ENCODE assay signal across 22 mouse cellular contexts in genomic region chr12:27597322-27597721, GRCm38 (mm10).
A peak's percentile ranks its signal among the peaks of the same experiment; 100 is the strongest.
DNase-seq lines count a peak whose midpoint lies in the region; ATAC-seq lines count a peak whose summit lies in the region.
"Had no signal": no experiment of that assay in that cellular context is flagged by ENCODE, and none has a peak within 500 bp of the region (broad histone marks: within the 10 kb centered on the region; RNA-seq: fewer than 3 reads in every experiment).

No protein-coding gene starts in this region.

- ATAC-seq in midbrain, embryonic 11.5 days (ENCODE audit: low FRiP score), result no peak
- ATAC-seq in forebrain, embryonic 13.5 days, result no peak
- no peak for ATAC-seq in midbrain, embryonic 14.5 days (ENCODE audit: low FRiP score, low TSS enrichment)
- ATAC-seq: intestine, embryonic 15.5 days; liver, embryonic 12.5 days had no signal

- H3K4me3 ChIP-seq in midbrain, embryonic 10.5 days, result no peak overlapping the region
- no peak overlapping the region for H3K4me3 ChIP-seq in midbrain, embryonic 11.5 days (ENCODE audit: low read depth, low read length)
- no peak overlapping the region for H3K4me3 ChIP-seq in embryonic facial prominence, embryonic 10.5 days
- H3K4me3 ChIP-seq in forebrain, embryonic 13.5 days, result no peak overlapping the region
- H3K4me3 ChIP-seq in midbrain, embryonic 14.5 days (replicated peaks; ENCODE audit: low read depth, low read length), result no peak overlapping the region
- H3K4me3 ChIP-seq: gastrocnemius, adult 2 months; hindbrain, embryonic 15.5 days; intestine, embryonic 15.5 days; limb, embryonic 13.5 days; liver, embryonic 12.5 days had no signal

- H3K36me3 ChIP-seq in midbrain, embryonic 10.5 days, result no peaks in the 10 kb centered on the region
- H3K36me3 ChIP-seq in midbrain, embryonic 11.5 days (ENCODE audit: control insufficient read depth, insufficient read depth, low read length), result no peaks in the 10 kb centered on the region
- H3K36me3 ChIP-seq in embryonic facial prominence, embryonic 10.5 days (replicated peaks), result no peaks in the 10 kb centered on the region
- H3K36me3 ChIP-seq in forebrain, embryonic 13.5 days (ENCODE audit: poor library complexity, severe bottlenecking), result no peaks in the 10 kb centered on the region
- no peaks in the 10 kb centered on the region for H3K36me3 ChIP-seq in midbrain, embryonic 14.5 days (ENCODE audit: control insufficient read depth, insufficient read depth, low read length)
- H3K36me3 ChIP-seq: G1E; hindbrain, embryonic 15.5 days; intestine, embryonic 15.5 days; limb, embryonic 13.5 days; liver, embryonic 12.5 days had no signal

- H3K4me1 ChIP-seq in midbrain, embryonic 10.5 days, result peaks cover 30% of the 10 kb centered on the region
- peaks cover 2% of the 10 kb centered on the region; the same call in 1 of the 2 replicates for H3K4me1 ChIP-seq in midbrain, embryonic 11.5 days (ENCODE audit: control insufficient read depth, insufficient read depth, low read length)
- peaks cover 30% of the 10 kb centered on the region for H3K4me1 ChIP-seq in embryonic facial prominence, embryonic 10.5 days
- peaks cover 28% of the 10 kb centered on the region for H3K4me1 ChIP-seq in forebrain, embryonic 13.5 days
- H3K4me1 ChIP-seq in midbrain, embryonic 14.5 days (ENCODE audit: control insufficient read depth, insufficient read depth, low read length), result no peaks in the 10 kb centered on the region
- H3K4me1 ChIP-seq: intestine, embryonic 15.5 days; liver, embryonic 12.5 days had no signal

- H3K4me2 ChIP-seq in midbrain, embryonic 11.5 days, result no peak overlapping the region
- H3K4me2 ChIP-seq in forebrain, embryonic 13.5 days, result peak overlapping the region; percentile 21; the same call in 1 of the 2 replicates
- H3K4me2 ChIP-seq in midbrain, embryonic 14.5 days (ENCODE audit: low read length), result no peak overlapping the region
- H3K4me2 ChIP-seq: hindbrain, embryonic 15.5 days; intestine, embryonic 15.5 days; limb, embryonic 13.5 days; liver, embryonic 12.5 days had no signal

- H3K9ac ChIP-seq in midbrain, embryonic 11.5 days (ENCODE audit: low read length), result no peak overlapping the region
- peak overlapping the region; percentile 23 for H3K9ac ChIP-seq in forebrain, embryonic 13.5 days
- no peak overlapping the region for H3K9ac ChIP-seq in midbrain, embryonic 14.5 days (replicated peaks; ENCODE audit: low read length)
- H3K9ac ChIP-seq: hindbrain, embryonic 15.5 days; intestine, embryonic 15.5 days; limb, embryonic 13.5 days; liver, embryonic 12.5 days had no signal

- no peak for DNase-seq in midbrain, embryonic 10.5 days (ENCODE audit: low spot score)
- no peak for DNase-seq in midbrain, embryonic 11.5 days (ENCODE audit: low spot score, missing footprints)
- no peak for DNase-seq in embryonic facial prominence, embryonic 10.5 days (ENCODE audit: low spot score)
- DNase-seq in midbrain, embryonic 14.5 days, result no peak
- DNase-seq in thymus, postnatal 14 days, result no peak
- DNase-seq in kidney, adult 18-20 months, result no peak
- DNase-seq: adrenal gland, adult 2 months; B cell, adult 2 months; cerebellum, adult 18-20 months; gastrocnemius, adult 2 months; kidney, adult 9 months; kidney, postnatal 25 days; lung, adult 18-20 months; lung, postnatal 10 days; thymus, postnatal 36 days had no signal

- peak overlapping the region; percentile 52 for H3K27ac ChIP-seq in midbrain, embryonic 10.5 days (replicated peaks)
- H3K27ac ChIP-seq in midbrain, embryonic 11.5 days (ENCODE audit: low read depth, low read length), result no peak overlapping the region
- H3K27ac ChIP-seq in embryonic facial prominence, embryonic 10.5 days (replicated peaks), result peak overlapping the region; percentile 75
- peak overlapping the region; percentile 80 for H3K27ac ChIP-seq in forebrain, embryonic 13.5 days
- H3K27ac ChIP-seq in midbrain, embryonic 14.5 days (replicated peaks; ENCODE audit: low read depth, low read length), result peak overlapping the region; percentile 26; the same call in 1 of the 2 replicates
- H3K27ac ChIP-seq: gastrocnemius, adult 2 months; hindbrain, embryonic 15.5 days; intestine, embryonic 15.5 days; limb, embryonic 13.5 days; liver, embryonic 12.5 days had no signal

- H3K9me3 ChIP-seq in midbrain, embryonic 10.5 days (replicated peaks), result no peaks in the 10 kb centered on the region
- H3K9me3 ChIP-seq in midbrain, embryonic 11.5 days (ENCODE audit: control insufficient read depth, low read length), result no peaks in the 10 kb centered on the region
- H3K9me3 ChIP-seq in embryonic facial prominence, embryonic 10.5 days, result no peaks in the 10 kb centered on the region
- no peaks in the 10 kb centered on the region for H3K9me3 ChIP-seq in forebrain, embryonic 13.5 days (replicated peaks)
- H3K9me3 ChIP-seq in midbrain, embryonic 14.5 days (ENCODE audit: control insufficient read depth, low read length), result no peaks in the 10 kb centered on the region
- H3K9me3 ChIP-seq: hindbrain, embryonic 15.5 days; intestine, embryonic 15.5 days; limb, embryonic 13.5 days; liver, embryonic 12.5 days had no signal

- H3K27me3 ChIP-seq in midbrain, embryonic 10.5 days (ENCODE audit: low read depth, poor library complexity, severe bottlenecking), result no peaks in the 10 kb centered on the region
- H3K27me3 ChIP-seq in midbrain, embryonic 11.5 days (ENCODE audit: control insufficient read depth, insufficient read depth, low read length), result no peaks in the 10 kb centered on the region
- no peaks in the 10 kb centered on the region for H3K27me3 ChIP-seq in embryonic facial prominence, embryonic 10.5 days (replicated peaks; ENCODE audit: low read depth, poor library complexity, severe bottlenecking)
- no peaks in the 10 kb centered on the region for H3K27me3 ChIP-seq in forebrain, embryonic 13.5 days
- H3K27me3 ChIP-seq in midbrain, embryonic 14.5 days (ENCODE audit: control insufficient read depth, insufficient read depth, low read length), result no peaks in the 10 kb centered on the region
- H3K27me3 ChIP-seq: CH12.LX; hindbrain, embryonic 15.5 days; intestine, embryonic 15.5 days; limb, embryonic 13.5 days; liver, embryonic 12.5 days had no signal

- 66% methylated on average over 3 of the region's 3 CpGs for WGBS in midbrain, embryonic 10.5 days
- WGBS in midbrain, embryonic 11.5 days, result 60% methylated on average over 3 of the region's 3 CpGs
- WGBS in embryonic facial prominence, embryonic 10.5 days, result 54% methylated on average over 3 of the region's 3 CpGs
- 22% methylated on average over 3 of the region's 3 CpGs for WGBS in forebrain, embryonic 13.5 days
- 38% methylated on average over 3 of the region's 3 CpGs for WGBS in midbrain, embryonic 14.5 days
